Mouse (Mus musculus) layer of hippocampus, postnatal 36 days (tissue): ENCODE data around the gene Mpig6b. TPM values are rescaled to one million over a fixed set of nuclear protein-coding genes. Genes with fewer than 3 reads are reported as not detected.

Experiments
- DNase-seq, 2 experiments: peaks; one replicate each; pipeline ENCODE4 v3.0.0; 2022
- total RNA-seq, 2 experiments: library from RNA; stranded (reverse); gene quantifications; 2 replicates each; pipeline ENCODE4 v1.2.3; 2021

Gene Mpig6b
- total RNA-seq, 2 experiments from 2014 or later, result not detected

DNA sequence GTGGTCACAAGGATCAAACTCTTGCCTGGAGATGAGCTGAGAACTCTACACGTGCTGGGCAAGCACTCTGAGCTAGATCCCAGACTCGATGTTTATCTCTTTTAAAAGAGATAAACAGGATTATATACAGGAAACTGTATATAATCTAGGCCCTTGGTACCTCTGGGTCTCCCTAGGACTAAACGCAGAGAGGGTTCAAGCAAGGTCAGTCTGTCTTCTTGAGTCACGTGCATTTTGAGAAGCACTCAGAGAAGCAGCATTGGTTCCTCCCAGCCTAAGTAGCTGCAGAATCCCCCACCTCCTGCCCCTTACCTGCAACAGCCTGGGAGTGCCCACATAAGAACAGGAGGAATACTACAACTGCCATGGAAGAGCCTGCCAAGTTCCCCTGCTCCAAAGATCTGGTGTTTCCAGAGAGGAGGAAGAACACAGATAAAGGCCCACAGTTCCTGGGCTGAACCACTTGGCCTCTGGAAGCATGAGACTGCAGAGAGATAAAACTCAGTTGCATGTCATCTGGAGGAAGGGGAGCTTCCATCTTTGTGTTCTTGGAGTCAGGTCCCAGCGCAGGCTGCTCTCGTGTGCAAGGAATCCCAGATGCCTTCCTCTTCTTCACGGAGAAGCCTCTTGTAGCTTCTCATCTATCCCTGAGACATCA lies 19.4 kb upstream of the Mpig6b start, which contains the start of gene Ly6g6f:
TSS of gene Ly6g6f (minus strand) at position 403 of the 658 bp plus-strand sequence.
- no peak for DNase-seq

- DNase-seq, result no peak
These were observed 18.0 kb upstream of the Mpig6b start for GRCm38 (mm10) chr17:35083929-35084497.

DNA sequence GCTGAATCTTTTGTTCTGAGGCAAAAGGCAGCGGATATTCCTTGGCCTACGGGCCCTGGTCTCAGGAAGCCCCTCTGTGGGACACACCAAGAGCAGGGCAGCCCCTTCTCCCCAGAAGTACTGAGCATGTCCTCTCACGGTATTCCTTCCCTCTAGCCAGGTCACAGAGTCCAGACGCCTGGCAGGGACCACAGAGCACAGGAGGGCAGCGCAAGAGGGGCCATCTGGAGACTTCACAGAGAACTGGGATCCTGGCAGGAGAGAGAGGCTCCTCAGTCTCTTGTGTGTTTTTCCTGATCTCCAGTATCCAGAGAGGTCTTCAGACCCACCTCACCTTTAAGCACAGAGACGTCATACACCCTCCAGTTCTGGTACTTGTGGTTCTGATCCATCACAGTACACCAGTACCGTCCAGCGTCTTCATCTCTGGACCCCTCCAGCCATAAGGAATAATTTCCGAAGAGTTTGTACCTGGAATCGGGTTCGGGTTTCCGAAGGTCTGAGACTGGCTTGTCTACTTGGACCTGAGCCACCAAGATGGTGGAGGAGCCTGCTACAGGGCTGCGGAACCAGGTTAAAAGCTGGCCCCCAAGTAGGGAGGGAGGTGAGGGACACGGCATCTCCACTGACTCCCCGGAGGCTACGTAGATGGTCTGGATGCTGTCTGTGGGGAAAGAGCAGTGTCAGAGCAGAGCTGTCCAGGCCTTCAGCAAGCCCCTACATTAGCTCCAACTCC lies 17.0 kb upstream of the Mpig6b start:
- no peak for DNase-seq

GRCm38 (mm10) chr17:35080710-35081109 lies 14.7 kb upstream of the Mpig6b start:
- DNase-seq, result no peak

DNA sequence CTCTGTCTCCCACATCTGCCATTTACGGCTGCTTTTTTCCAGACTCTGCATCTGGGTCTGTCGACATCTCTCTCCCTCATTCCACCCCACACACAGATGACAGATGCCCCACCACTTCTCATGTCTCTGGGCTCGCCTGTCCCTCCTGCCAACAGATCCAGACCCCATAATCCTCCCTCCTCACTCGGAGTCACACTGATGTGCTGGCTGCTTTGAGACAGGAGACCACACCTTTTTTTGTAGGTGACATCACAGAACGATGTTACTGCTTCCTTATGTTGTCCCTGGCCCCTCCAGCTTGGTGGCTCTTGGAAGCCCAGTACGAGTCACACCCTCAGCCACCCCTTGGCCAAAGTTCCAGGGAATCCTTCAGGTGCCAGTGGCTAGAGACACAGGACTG lies 14.3 kb upstream of the Mpig6b start:
- DNase-seq, result no peak

DNA sequence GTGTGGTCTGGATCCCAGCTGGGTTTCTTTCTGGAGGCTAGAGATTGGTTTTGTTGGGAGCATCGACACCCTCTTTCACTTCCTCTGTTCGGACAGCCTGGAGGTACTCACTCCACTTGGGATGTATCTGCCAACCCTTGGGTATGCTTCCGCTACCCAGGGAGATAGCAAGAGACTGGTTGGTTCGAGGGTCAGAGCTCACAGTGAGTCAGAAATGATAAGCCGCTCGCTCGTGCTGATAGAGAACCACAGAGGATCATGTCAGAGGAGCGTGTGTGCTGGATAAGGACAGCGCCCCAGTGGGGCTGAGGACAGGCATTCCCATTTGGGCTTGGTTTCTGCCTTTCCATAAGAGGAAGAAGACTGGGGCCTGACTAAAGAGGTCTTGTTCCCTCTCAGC lies 13.8 kb upstream of the Mpig6b start:
- DNase-seq, result no peak

- no peak for DNase-seq
These were observed 11.8 kb upstream of the Mpig6b start, which contains the start of gene Ly6g6d for GRCm38 (mm10) chr17:35077786-35078233. Gene Ly6g6d (minus strand): TSS chr17:35078065.

GRCm38 (mm10) chr17:35077285-35077684 lies 11.3 kb upstream of the Mpig6b start:
- no peak for DNase-seq

DNA sequence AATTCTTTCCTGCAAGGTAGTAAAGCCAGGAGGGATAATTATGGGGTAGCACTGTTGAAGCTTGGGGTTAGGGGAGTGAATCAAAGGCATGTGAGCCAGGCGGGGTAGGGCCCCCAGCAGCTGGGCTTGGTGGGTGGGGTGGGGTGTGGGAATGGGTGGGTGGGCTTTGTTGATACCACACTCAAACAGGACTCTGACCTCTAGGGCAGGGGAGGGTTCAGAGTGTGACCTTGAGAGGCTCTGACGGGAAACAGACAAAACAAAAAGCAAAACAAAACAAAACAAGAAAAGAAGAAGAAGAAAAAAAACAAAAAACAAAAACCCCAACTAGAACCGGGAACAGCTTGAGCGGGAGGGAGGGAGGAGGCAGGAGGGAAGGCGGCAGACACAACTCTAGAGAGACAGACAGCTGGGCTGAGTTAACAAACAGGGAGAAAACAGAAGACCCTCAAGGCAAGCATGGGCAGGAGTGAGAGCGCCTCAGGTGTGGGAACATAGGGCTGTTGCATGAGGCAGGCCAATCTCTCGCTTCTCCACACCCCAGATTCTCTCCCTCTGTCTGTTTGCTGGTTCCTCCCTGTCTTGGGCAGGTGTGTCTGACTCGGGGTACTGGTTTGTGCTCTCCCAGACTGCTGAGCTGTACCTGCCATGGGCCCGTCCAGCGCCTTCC lies 10.7 kb upstream of the Mpig6b start, which contains the start of gene Ly6g6e:
TSS of gene Ly6g6e (plus strand) at position 396 of the 670 bp plus-strand sequence.
- DNase-seq, result no peak

GRCm38 (mm10) chr17:35074097-35074496 lies 8.1 kb upstream of the Mpig6b start:
- no peak for DNase-seq

DNA sequence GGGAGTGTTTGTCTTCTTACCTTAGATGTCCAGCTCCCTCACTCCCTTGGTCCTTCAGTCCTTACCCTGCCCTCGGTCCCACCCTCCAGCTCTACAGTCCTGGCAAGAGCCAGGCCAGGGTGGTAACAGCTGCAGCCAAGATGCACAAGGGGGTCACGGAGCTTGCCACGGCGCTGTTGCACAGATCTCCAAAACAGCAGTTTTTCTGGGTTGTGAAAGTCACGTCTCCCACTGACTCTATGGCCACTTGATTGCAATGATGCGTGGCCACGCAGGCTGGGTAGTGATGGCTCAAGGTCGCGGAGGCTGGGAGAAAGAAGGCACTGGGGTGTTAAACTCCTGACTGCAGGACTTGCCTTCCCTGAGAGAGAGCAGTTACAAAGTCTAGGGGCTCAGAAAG lies 5.5 kb upstream of the Mpig6b start:
- no peak for DNase-seq

DNA sequence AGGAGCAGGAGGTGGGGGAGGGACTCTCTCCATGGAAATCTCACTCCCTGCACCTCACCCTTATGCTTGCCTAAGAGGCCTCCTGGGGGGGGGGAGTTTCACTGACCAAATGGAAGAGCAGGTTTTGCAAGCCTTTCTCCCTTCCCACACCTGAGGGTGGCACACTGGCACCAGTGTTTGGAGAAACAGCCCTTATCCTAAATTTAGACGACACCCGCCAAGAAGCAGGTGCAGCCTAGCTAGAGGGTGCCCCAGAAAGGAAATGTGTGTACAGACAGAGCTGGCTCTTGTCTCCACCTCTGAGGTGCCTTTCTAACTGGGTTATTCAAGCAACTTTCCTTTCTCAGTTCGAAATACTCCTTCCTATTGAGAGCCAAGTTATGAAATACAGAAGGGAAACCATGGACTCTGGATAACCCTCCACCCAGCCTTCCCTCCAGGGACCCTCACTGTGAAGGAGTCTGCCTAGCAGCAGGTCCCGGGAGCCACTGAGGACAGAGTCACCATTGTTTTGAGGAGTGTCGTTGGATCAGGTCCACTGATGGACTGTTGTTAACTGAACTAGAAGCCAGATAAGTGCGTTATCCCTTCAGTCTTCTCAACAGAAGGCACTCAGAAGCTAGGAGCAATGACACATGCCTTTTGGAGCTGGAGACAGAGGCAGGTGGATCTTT lies 4.7 kb upstream of the Mpig6b start:
- no peak for DNase-seq

DNA sequence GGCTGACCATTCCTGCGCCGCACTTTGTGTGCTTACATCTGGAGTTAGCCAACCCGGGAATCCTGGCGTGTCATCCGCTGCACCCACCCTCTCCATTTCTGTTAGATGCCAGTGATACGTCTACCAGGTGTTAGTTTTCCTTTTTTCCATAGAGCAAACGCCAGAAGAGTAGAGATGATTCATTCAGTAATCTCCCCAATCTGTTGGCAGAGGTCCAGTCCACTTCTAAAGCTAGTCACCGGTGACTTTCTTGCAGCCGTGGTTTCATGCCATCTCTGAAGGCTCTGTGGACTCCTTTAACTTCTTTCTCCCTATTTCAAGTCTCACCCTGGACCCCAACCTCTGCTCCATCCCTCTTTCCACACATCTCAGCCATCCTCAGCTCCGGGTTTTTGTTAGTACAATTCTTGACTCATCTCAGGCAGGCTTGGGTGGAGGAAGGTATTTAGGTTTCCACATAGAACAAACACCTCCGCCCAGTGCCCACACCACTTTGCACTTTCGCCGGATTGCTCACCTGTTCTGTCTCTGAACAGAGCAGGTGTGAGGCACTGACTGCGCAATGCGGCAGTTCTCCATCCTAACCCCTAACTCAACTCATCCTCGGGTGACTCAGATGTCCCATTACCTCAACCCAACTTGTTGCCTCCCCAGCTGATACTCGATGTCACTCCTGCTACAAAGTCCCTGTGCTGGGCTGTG lies 2.4 kb upstream of the Mpig6b start:
- no peak for DNase-seq

DNA sequence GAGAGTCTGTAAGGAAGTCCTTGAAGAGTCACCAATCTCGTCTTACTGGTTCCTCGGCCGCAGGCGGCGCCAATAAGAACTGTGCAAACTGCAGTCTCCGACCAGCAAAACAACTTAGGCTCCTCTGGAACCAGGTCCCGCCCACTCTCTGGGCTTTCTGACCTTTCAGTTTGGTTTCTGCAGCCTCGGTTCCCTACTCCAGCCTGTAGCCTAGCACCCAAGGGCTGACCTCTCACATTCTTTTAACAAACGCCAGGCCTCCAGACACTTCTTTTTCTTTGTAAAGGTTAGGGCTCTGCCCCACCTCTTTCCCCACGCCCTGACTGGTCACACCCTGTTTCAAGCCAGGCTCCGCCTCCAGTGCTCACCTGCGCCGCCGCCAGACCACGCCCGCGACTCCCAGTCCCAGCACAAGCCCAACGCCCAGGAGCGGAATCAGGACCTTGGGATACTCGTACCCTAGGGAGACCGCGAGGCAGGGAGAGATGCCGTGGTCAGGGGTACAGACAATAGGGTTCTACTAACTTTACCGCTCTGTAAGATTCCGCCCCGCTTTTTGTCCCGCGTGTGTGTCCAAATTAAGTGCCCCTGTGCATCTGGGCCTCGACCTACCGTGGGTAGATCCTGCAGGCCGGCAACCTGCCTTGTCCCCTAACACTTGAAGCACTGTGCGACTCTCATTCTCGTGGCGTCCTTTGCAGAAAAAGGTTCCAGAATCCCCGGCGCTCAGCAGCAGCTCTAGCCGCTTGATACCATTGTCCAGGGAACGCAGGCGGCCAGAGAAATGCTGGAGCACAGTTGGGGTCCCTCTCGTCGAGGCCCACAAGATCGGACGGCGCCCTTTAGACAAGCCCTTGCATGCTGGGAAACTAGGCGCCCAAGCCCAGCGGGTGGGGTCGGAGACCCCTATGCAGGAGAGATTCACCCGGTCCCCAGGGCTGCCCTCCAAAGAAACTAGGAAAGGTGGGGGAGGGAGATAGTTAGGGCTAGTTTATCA lies 735 bp downstream of the Mpig6b start, which contains the start of gene Ly6g6c:
TSS of gene Ly6g6c (plus strand) at position 438 of the 997 bp plus-strand sequence.
- no peak for DNase-seq

- no peak for DNase-seq
These were observed 1.6 kb downstream of the Mpig6b start for GRCm38 (mm10) chr17:35064378-35064877.

- no peak for DNase-seq
These were observed 2.5 kb downstream of the Mpig6b start for GRCm38 (mm10) chr17:35063466-35063865.

DNA sequence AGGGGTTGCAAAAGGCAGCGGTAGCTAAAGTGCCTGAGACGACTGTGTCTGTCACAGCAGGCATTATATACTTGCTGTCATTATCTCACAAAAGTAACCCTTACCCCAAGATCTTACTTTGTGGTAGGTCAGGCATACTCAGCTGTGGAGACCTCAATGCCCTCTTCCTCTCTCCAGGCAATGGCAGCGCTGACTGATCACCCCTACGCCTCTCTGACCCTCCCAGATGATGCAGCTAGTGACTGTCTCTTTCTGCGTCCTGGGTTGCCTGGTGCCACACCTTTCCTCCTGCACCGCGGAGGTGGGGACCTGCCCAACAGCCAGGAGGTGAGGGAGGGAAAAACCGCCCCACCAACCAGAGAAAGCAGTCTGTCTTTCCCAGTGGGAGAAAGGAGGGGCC lies 4.7 kb downstream of the Mpig6b start:
- no peak for DNase-seq

DNA sequence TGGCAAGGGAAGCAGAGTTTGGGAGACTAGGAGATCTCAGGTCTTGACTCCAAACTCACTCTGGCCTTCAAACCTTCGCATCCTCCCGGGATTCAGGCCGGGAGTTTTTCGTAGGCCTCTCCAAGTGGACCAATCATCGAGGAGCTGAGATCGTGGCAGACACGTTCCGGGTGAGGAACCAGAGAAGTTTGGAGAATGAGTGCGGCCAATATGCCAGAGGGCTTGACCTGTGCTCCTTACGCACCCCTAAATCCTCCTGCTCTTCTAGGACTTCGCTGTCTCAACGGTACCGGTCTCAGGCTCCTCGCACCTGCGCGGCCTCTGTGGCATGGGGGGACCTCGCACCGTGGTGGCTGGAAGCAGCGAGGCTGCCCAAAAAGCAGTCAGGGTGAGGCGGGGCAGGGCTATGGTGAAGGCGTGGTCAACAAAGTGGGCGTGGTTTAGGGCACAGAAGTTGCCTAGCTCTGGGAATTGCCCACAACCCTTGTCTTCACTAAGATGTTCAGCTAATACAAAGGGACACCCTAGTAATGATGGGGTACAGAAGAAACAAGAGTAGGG lies 5.2 kb downstream of the Mpig6b start:
- no peak for DNase-seq

GRCm38 (mm10) chr17:35060071-35060470 lies 5.9 kb downstream of the Mpig6b start:
- no peak for DNase-seq
